Mouse (Mus musculus) lung, postnatal 0 days (tissue): ENCODE results near the gene Ift80. TPM values are rescaled to one million over a fixed set of nuclear protein-coding genes. Genes with fewer than 3 reads are reported as not detected.

Experiments used
- ATAC-seq: fragments of 200-750 bp; cut with Nextera tagmentation; 2 replicates; pipeline ENCODE4 v1.8.0; 2017; ENCODE audit warnings: moderate library complexity
- DNase-seq: peaks from one replicate; pipeline ENCODE4 v3.0.0-alpha.2; 2016; ENCODE audit warnings: low spot score
- H3K27ac ChIP-seq: fragments of 300-500 bp; sonication (generic); 2 replicates; pipeline ENCODE4 v1.5.1; 2014; ENCODE audit warnings: antibody characterized with exemption, mild to moderate bottlenecking, low read length, mixed read lengths
- H3K27me3 ChIP-seq: fragments of 300-500 bp; sonication (generic); replicated peaks from 2 replicates; pipeline ENCODE4 v1.6.1; 2014; ENCODE audit warnings: low read length, mixed read lengths; ENCODE audit not compliant: insufficient read depth
- H3K36me3 ChIP-seq: fragments of 300-500 bp; sonication (generic); 2 replicates; pipeline ENCODE4 v1.6.1; 2014; ENCODE audit warnings: low read length, mixed read lengths; ENCODE audit not compliant: insufficient read depth
- H3K4me1 ChIP-seq: fragments of 300-500 bp; sonication (generic); 2 replicates; pipeline ENCODE4 v1.6.1; 2014; ENCODE audit warnings: antibody characterized with exemption, low read depth, low read length, mixed read lengths; ENCODE audit not compliant: insufficient read depth
- H3K4me2 ChIP-seq: fragments of 300-500 bp; sonication (generic); replicated peaks from 2 replicates; pipeline ENCODE4 v1.6.1; 2014; ENCODE audit warnings: low read depth, mild to moderate bottlenecking, low read length, moderate library complexity, mixed read lengths
- H3K4me3 ChIP-seq: fragments of 300-500 bp; sonication (generic); 2 replicates; pipeline ENCODE4 v1.5.1; 2014; ENCODE audit warnings: low read depth, low read length
- H3K9ac ChIP-seq: fragments of 300-500 bp; sonication (generic); replicated peaks from 2 replicates; pipeline ENCODE4 v1.6.1; 2014; ENCODE audit warnings: low read depth, mild to moderate bottlenecking
- H3K9me3 ChIP-seq: fragments of 300-500 bp; sonication (generic); 2 replicates; pipeline ENCODE4 v1.6.1; 2016; ENCODE audit warnings: low read length, mixed read lengths
- CTCF ChIP-seq: IDR thresholded peaks from 2 replicates; pipeline ENCODE4 v1.5.1; 2016; ENCODE audit warnings: antibody characterized with exemption, mild to moderate bottlenecking
- EP300 ChIP-seq: IDR thresholded peaks from 2 replicates; pipeline ENCODE4 v1.6.1; 2016; ENCODE audit warnings: antibody characterized with exemption, mild to moderate bottlenecking, control low read depth
- WGBS: fragments of 180-500 bp; shearing (Covaris S2); extraction: QIAGEN DNeasy Blood & Tissue Kit; methylation state at CpG from one replicate; pipeline ENCODE4 v1.1.7; 2014; 5-methylcytosine and 5-hydroxymethylcytosine counted together
- polyA plus RNA-seq: library from polyadenylated mRNA; unstranded; fragments of >200 nt; fragmentation: Nextera tagmentation; extraction: Ambion mirVana; gene quantifications from 2 replicates; pipeline ENCODE4 v1.2.1, GENCODE M21; 2015

Gene Ift80
- polyA plus RNA-seq, 1 experiment from 2014 or later = 5.9 TPM

- Histone ChIP-seq H3K9ac (no peak overlapping the region), H3K27ac (peak overlapping the region; percentile 68), H3K36me3 (no peaks in the 10 kb centered on the region), H3K4me1 (no peaks in the 10 kb centered on the region), H3K4me3 (no peak overlapping the region), H3K27me3 (no peaks in the 10 kb centered on the region), H3K4me2 (no peak overlapping the region), H3K9me3 (no peaks in the 10 kb centered on the region)
- TF ChIP-seq EP300 = peak; percentile 74
- no peak for TF ChIP-seq CTCF
- peak; percentile 89 for ATAC-seq
- peak; percentile 84 for DNase-seq
- WGBS = 39% methylated on average over 6 of the region's 6 CpGs
Measured at GRCm38 (mm10) chr3:68967404-68967803, 37.0 kb downstream of the Ift80 start.

GRCm38 (mm10) chr3:68966527-68967285 is 37.7 kb downstream of the Ift80 start:
- Histone ChIP-seq H3K4me1 (no peaks in the 10 kb centered on the region), H3K9me3 (no peaks in the 10 kb centered on the region), H3K4me3 (no peak overlapping the region), H3K9ac (no peak overlapping the region), H3K27me3 (no peaks in the 10 kb centered on the region), H3K27ac (peak overlapping the region; percentile 68), H3K36me3 (no peaks in the 10 kb centered on the region), H3K4me2 (no peak overlapping the region)
- ATAC-seq (peak; percentile 72), DNase-seq (peak; percentile 68)
- 63% methylated on average over 6 of the region's 6 CpGs for WGBS
- peak; percentile 75 for TF ChIP-seq EP300
- TF ChIP-seq CTCF = no peak

- no peaks in the 10 kb centered on the region for H3K9me3 ChIP-seq
- ATAC-seq = no peak
Measured at GRCm38 (mm10) chr3:68964682-68965081, 39.7 kb downstream of the Ift80 start.

GRCm38 (mm10) chr3:68957413-68957812 is 47.0 kb downstream of the Ift80 start:
- Histone ChIP-seq H3K27ac (no peak overlapping the region), H3K4me1 (no peaks in the 10 kb centered on the region), H3K4me3 (no peak overlapping the region), H3K9me3 (no peaks in the 10 kb centered on the region), H3K4me2 (no peak overlapping the region), H3K9ac (no peak overlapping the region), H3K27me3 (no peaks in the 10 kb centered on the region), H3K36me3 (no peaks in the 10 kb centered on the region)
- ATAC-seq = no peak
- DNase-seq = no peak
- TF ChIP-seq EP300 = no peak
- TF ChIP-seq CTCF = no peak
- WGBS = 78% methylated on average over 3 of the region's 3 CpGs

More at GRCm38 (mm10) chr3:68964682-68965081, 39.7 kb downstream of the Ift80 start:
- H3K36me3 ChIP-seq = no peaks in the 10 kb centered on the region
- no peak overlapping the region for H3K4me3 ChIP-seq
- no peaks in the 10 kb centered on the region for H3K4me1 ChIP-seq
- DNase-seq = no peak
- H3K27me3 ChIP-seq = no peaks in the 10 kb centered on the region
- H3K4me2 ChIP-seq = no peak overlapping the region
- peak; percentile 64 for TF ChIP-seq CTCF
- no peak for TF ChIP-seq EP300
- no peak overlapping the region for H3K27ac ChIP-seq
- no peak overlapping the region for H3K9ac ChIP-seq

DNA sequence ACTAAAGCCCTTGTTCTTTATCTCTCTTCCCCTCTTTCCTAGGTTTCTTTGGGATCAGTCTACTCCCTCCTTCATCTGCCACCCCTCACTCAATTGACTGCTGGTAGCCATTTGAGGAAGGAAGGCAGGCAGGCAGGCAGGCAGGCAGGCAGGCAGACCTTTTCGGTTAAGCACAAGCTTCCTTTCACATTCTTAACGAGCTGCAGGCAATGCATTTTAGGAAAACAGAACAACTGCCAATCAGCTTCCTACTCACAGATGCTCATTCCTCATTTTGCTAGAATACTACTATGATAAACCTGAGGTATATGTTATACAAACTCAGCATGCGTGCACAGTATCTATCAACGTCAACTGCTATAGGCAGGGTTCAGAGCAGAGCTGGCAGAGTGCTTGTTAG is 47.9 kb downstream of the Ift80 start:
- no peak overlapping the region for H3K4me2 ChIP-seq
- no peaks in the 10 kb centered on the region for H3K27me3 ChIP-seq
- DNase-seq = no peak
- 44% methylated on average over 4 of the region's 4 CpGs for WGBS
- no peaks in the 10 kb centered on the region for H3K36me3 ChIP-seq
- H3K4me3 ChIP-seq = no peak overlapping the region
- no peaks in the 10 kb centered on the region for H3K9me3 ChIP-seq
- H3K27ac ChIP-seq = no peak overlapping the region
- no peak overlapping the region for H3K9ac ChIP-seq
- no peak for ATAC-seq
- H3K4me1 ChIP-seq = no peaks in the 10 kb centered on the region
- TF ChIP-seq EP300 = no peak
- no peak for TF ChIP-seq CTCF

DNA sequence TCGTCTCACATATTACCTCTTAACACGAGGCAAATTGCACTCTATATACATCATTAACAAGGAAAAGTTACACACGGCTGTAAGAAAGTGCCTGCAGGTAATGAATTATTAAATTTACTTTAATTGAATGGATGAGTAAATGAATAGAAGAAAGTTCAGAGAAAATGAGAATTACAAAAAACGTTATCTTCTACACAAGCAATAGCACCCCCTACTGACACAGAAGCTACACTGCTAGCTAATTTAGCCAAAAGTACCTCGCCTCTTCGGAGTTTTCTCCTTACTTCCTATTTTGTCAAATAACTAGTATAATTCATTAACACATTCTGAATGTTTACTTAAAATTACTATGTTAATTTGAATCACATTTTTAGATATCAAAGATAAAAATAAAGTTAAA is 49.9 kb downstream of the Ift80 start:
- H3K27ac ChIP-seq = no peak overlapping the region
- no peak overlapping the region for H3K9ac ChIP-seq
- whole genome bisulfite sequencing = 51% methylated on average over 6 of the region's 6 CpGs
- H3K4me2 ChIP-seq = no peak overlapping the region
- H3K27me3 ChIP-seq = no peaks in the 10 kb centered on the region
- no peaks in the 10 kb centered on the region for H3K36me3 ChIP-seq
- H3K9me3 ChIP-seq = no peaks in the 10 kb centered on the region
- no peaks in the 10 kb centered on the region for H3K4me1 ChIP-seq
- H3K4me3 ChIP-seq = no peak overlapping the region
- peak; percentile 75 for DNase-seq
- TF ChIP-seq EP300 (no peak), CTCF (peak; percentile 72)
- ATAC-seq = no peak
